In the genomic region with DNA sequence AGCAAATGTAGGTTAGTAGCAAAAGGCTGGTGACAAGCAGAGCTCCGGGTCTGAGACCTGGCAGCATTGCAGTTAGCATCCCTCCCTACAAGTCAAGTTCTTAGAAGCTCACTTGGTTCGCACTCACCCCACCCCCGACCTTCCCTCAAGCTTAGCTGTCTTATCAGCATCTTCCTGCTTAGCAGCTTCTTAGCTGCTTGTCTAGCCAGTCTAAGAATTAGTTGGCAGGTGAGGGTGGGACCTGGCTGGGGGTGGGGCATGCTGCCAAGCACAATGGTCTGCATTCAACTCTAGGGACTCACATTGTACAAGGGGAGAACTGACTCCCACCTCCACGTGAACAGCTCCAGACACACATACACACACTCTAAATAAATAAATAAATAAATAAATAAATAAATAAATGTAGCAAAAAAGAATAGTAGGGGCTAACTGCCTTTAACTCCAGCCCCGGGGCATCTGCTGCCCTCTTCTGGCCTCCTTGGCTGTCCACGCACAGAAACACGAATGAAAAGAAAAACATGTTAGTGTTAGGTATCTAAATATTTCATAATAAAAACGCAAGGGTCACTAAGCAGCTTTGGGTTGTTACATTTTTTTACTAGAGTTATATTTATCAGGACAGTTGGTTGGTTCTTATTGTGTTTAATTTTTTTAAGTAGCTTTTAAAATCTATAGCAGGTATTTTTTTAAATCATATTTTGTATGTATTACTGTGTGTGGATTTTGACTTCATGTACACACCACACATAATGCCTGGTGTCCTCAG, we compare ENCODE assay signal across 9 mouse cellular contexts. TPM values are rescaled to one million over a fixed set of nuclear protein-coding genes. Genes with fewer than 3 reads are reported as not detected.
DNase-seq lines count a peak whose midpoint lies in the region; ATAC-seq and TF ChIP-seq lines count a peak whose summit lies in the region.
"Had no signal": no experiment of that assay in that cellular context is flagged by ENCODE, and none has a peak within 500 bp of the region (broad histone marks: within the 10 kb centered on the region; RNA-seq: fewer than 3 reads in every experiment).

No protein-coding gene starts in this region.

- 0 out of 2 replicates have a peak overlapping the region, but pooled peaks have one; percentile 10 for H3K4me2 ChIP-seq in midbrain, embryonic 12.5 days (replicated peaks)
- H3K4me2 ChIP-seq in midbrain, embryonic 15.5 days = no peak overlapping the region

- no peaks in the 10 kb centered on the region for H3K27me3 ChIP-seq in midbrain, embryonic 12.5 days
- no peaks in the 10 kb centered on the region for H3K27me3 ChIP-seq in midbrain, embryonic 15.5 days (replicated peaks)
- H3K27me3 ChIP-seq: megakaryocyte, embryonic 14.5 days had no signal

- no peak overlapping the region for H3K4me3 ChIP-seq in gastrocnemius, adult 2 months
- no peak overlapping the region for H3K4me3 ChIP-seq in midbrain, embryonic 12.5 days
- no peak overlapping the region for H3K4me3 ChIP-seq in midbrain, embryonic 15.5 days
- H3K4me3 ChIP-seq: megakaryocyte, embryonic 14.5 days had no signal

- peak; percentile 28; the same call in 1 of the 2 replicates for TF ChIP-seq CTCF in gastrocnemius, adult 2 months (IDR thresholded peaks at IDR 0.05)

- WGBS in midbrain, embryonic 12.5 days = 61% methylated on average over 8 of the region's 8 CpGs
- WGBS in midbrain, embryonic 15.5 days = 52% methylated on average over 8 of the region's 8 CpGs

- no peaks in the 10 kb centered on the region for H3K9me3 ChIP-seq in midbrain, embryonic 12.5 days
- no peaks in the 10 kb centered on the region for H3K9me3 ChIP-seq in midbrain, embryonic 15.5 days
- H3K9me3 ChIP-seq: megakaryocyte, embryonic 14.5 days had no signal

- ATAC-seq in midbrain, embryonic 12.5 days (ENCODE audit: low FRiP score, low read depth) = no peak
- no peak for ATAC-seq in midbrain, embryonic 15.5 days (replicated peaks)
- ATAC-seq in megakaryocyte progenitor cell, adult 5-6 weeks (replicated peaks; ENCODE audit: poor library complexity) = peak; percentile 43

- H3K27ac ChIP-seq in gastrocnemius, adult 2 months = no peak overlapping the region
- no peak overlapping the region for H3K27ac ChIP-seq in midbrain, embryonic 12.5 days (replicated peaks)
- no peak overlapping the region for H3K27ac ChIP-seq in midbrain, embryonic 15.5 days

- intact Hi-C loops in gastrocnemius, adult 2 months (cut with DNase I) = no loop called here
- intact Hi-C loops in left cerebral cortex, postnatal 14 days (cut with DNase I) = no loop called here

- H3K9ac ChIP-seq in midbrain, embryonic 12.5 days (replicated peaks) = no peak overlapping the region
- no peak overlapping the region for H3K9ac ChIP-seq in midbrain, embryonic 15.5 days

- H3K4me1 ChIP-seq in midbrain, embryonic 12.5 days = peaks cover 26% of the 10 kb centered on the region
- peaks cover 34% of the 10 kb centered on the region for H3K4me1 ChIP-seq in midbrain, embryonic 15.5 days

- H3K36me3 ChIP-seq in midbrain, embryonic 12.5 days = peaks cover 24% of the 10 kb centered on the region
- 0 out of 2 replicates have a peak, but pooled peaks cover 20% of the 10 kb centered on the region for H3K36me3 ChIP-seq in midbrain, embryonic 15.5 days (replicated peaks)

- peak; percentile 17 for DNase-seq in gastrocnemius, adult 2 months
- DNase-seq in gastrocnemius, adult 18-20 months (ENCODE audit: low spot score) = no peak
- DNase-seq in NIH3T3 (ENCODE audit: low read depth) = peak; percentile 56
- no peak for DNase-seq in left cerebral cortex, postnatal 14 days (ENCODE audit: low spot score in 2 of 2)
- DNase-seq in layer of hippocampus, adult 9-10 months (ENCODE audit: low spot score) = no peak

RNA-seq across cellular contexts. Expression of gene Synrg, which starts 3.4 kb away (rescaled TPM):
- 10 to 100 TPM; 40.8 to 41.8 TPM for total RNA-seq in gastrocnemius, adult 2 months (2021)
- total RNA-seq in gastrocnemius, adult 18-20 months (2021) = 10 to 100 TPM; 40.4 to 40.6 TPM
- polyA plus RNA-seq in midbrain, embryonic 12.5 days (2016; fragmentation: Nextera tagmentation; extraction: Ambion mirVana) = 29.7 and 32.8 TPM in 2 replicates
- polyA plus RNA-seq in midbrain, embryonic 15.5 days (2015; fragmentation: Nextera tagmentation; extraction: Ambion mirVana) = 29.9 and 33.1 TPM in 2 replicates
- 20.4 and 25.3 TPM in 2 replicates for total RNA-seq in megakaryocyte progenitor cell, adult 5-6 weeks (2015)
- total RNA-seq in megakaryocyte progenitor cell, adult 5-6 weeks (2017) = 13.2 and 14.6 TPM in 2 replicates
- total RNA-seq in left cerebral cortex, postnatal 14 days (2021) = 10 to 100 TPM; 44.3 to 47.7 TPM

RNA-seq across cellular contexts. Expression of gene Ddx52, which starts 25.8 kb away (rescaled TPM):
- total RNA-seq in gastrocnemius, adult 2 months (2021) = 10 to 100 TPM in 1 of 2 experiments, 1 to 10 TPM in 1; 9.6 to 10.8 TPM
- total RNA-seq in gastrocnemius, adult 18-20 months (2021) = 10 to 100 TPM in 1 of 2 experiments, 1 to 10 TPM in 1; 9.5 to 10.5 TPM
- 39.9 and 42.1 TPM in 2 replicates for polyA plus RNA-seq in midbrain, embryonic 12.5 days (2016; fragmentation: Nextera tagmentation; extraction: Ambion mirVana)
- polyA plus RNA-seq in midbrain, embryonic 15.5 days (2015; fragmentation: Nextera tagmentation; extraction: Ambion mirVana) = 21.5 and 22.7 TPM in 2 replicates
- 34.2 TPM in 2 replicates for total RNA-seq in megakaryocyte progenitor cell, adult 5-6 weeks (2015)
- total RNA-seq in megakaryocyte progenitor cell, adult 5-6 weeks (2017) = 65.5 and 67.1 TPM in 2 replicates
- total RNA-seq in left cerebral cortex, postnatal 14 days (2021) = 10 to 100 TPM; 11.0 to 12.0 TPM

Comparison
In these comparisons a context has a peak if more than half of its experiments do, and no peak if none do; other contexts are left out.
1. DNase-seq: peak in gastrocnemius, adult 2 months (single experiment) and NIH3T3 (single experiment); none in gastrocnemius, adult 18-20 months (single experiment), left cerebral cortex, postnatal 14 days (0 of 2) and layer of hippocampus, adult 9-10 months (single experiment).